Mouse (Mus musculus) midbrain, embryonic 16.5 days (tissue): ENCODE measurements around the gene Lrrn4cl. TPM values are rescaled to one million over a fixed set of nuclear protein-coding genes. Genes with fewer than 3 reads are reported as not detected.

ENCODE experiments used
- ATAC-seq: fragments of 200-750 bp; cut with Nextera tagmentation; 2 replicates; pipeline ENCODE4 v1.8.0; 2017; ENCODE audit warnings: moderate TSS enrichment
- H3K27ac ChIP-seq: fragments of 300-500 bp; sonication (generic); 2 replicates; pipeline ENCODE4 v1.5.1; 2014; ENCODE audit warnings: mild to moderate bottlenecking, low read length, mixed read lengths
- H3K27me3 ChIP-seq: fragments of 300-500 bp; sonication (generic); 2 replicates; pipeline ENCODE4 v1.6.1; 2014; ENCODE audit warnings: low read depth, low read length, mixed read lengths; ENCODE audit not compliant: control insufficient read depth, insufficient read depth
- H3K36me3 ChIP-seq: fragments of 300-500 bp; sonication (generic); 2 replicates; pipeline ENCODE4 v1.6.1; 2014; ENCODE audit warnings: mild to moderate bottlenecking, low read length, moderate library complexity, mixed read lengths; ENCODE audit not compliant: control insufficient read depth, insufficient read depth
- H3K4me1 ChIP-seq: fragments of 300-500 bp; sonication (generic); 2 replicates; pipeline ENCODE4 v1.6.1; 2014; ENCODE audit warnings: mild to moderate bottlenecking, low read length, mixed read lengths; ENCODE audit not compliant: control insufficient read depth, insufficient read depth
- H3K4me2 ChIP-seq: fragments of 300-500 bp; sonication (generic); 2 replicates; pipeline ENCODE4 v1.6.1; 2014; ENCODE audit warnings: mild to moderate bottlenecking, low read length, mixed read lengths
- H3K4me3 ChIP-seq: fragments of 300-500 bp; sonication (generic); 2 replicates; pipeline ENCODE4 v1.5.1; 2014; ENCODE audit warnings: low read depth, mild to moderate bottlenecking, low read length, moderate library complexity, mixed read lengths
- H3K9ac ChIP-seq: fragments of 300-500 bp; sonication (generic); 2 replicates; pipeline ENCODE4 v1.6.1; 2014; ENCODE audit warnings: low read depth, low read length, mixed read lengths
- H3K9me3 ChIP-seq: fragments of 300-500 bp; sonication (generic); replicated peaks from 2 replicates; pipeline ENCODE4 v1.6.1; 2014; ENCODE audit warnings: mild to moderate bottlenecking, low read length, mixed read lengths; ENCODE audit not compliant: control insufficient read depth, poor library complexity, severe bottlenecking
- WGBS: fragments of 180-500 bp; shearing (Covaris S2); extraction: QIAGEN DNeasy Blood & Tissue Kit; methylation state at CpG from one replicate; pipeline ENCODE4 v1.1.7; 2014; 5-methylcytosine and 5-hydroxymethylcytosine counted together
- polyA plus RNA-seq: library from polyadenylated mRNA; unstranded; fragments of >200 nt; fragmentation: Nextera tagmentation; extraction: Ambion mirVana; gene quantifications from 2 replicates; pipeline ENCODE4 v1.2.1, GENCODE M21; 2015

The Lrrn4cl gene
- polyA plus RNA-seq, 1 experiment from 2014 or later: 0.92 TPM

- no peaks in the 10 kb centered on the region for H3K9me3 ChIP-seq
- H3K9ac ChIP-seq: peak within 1 kb of the TSS; percentile 74
- peak within 1 kb of the TSS; percentile 97 for H3K27ac ChIP-seq
- H3K4me1 ChIP-seq: peaks cover 50% of the 10 kb centered on the region
- peak; percentile 94 for ATAC-seq
- peak within 1 kb of the TSS; percentile 99 for H3K4me3 ChIP-seq
- WGBS: 1% methylated on average over 33 of the region's 33 CpGs
- peak within 1 kb of the TSS; percentile 100 for H3K4me2 ChIP-seq
- no peaks in the 10 kb centered on the region for H3K27me3 ChIP-seq
- no peaks in the 10 kb centered on the region for H3K36me3 ChIP-seq
These were observed 31.6 kb upstream of the Lrrn4cl start, which contains the start of gene Ttc9c for GRCm38 (mm10) chr19:8818801-8819595. TSS of gene Ttc9c (minus strand) at chr19:8819333.

GRCm38 (mm10) chr19:8819596-8820423 is 30.8 kb upstream of the Lrrn4cl start, which contains the start of gene Hnrnpul2:
TSS of gene Hnrnpul2 (plus strand) at chr19:8820010.
- Histone ChIP-seq H3K36me3 (peaks cover 6% of the 10 kb centered on the region), H3K9ac (peak within 1 kb of the TSS; percentile 74), H3K4me3 (peak within 1 kb of the TSS; percentile 99), H3K4me1 (peaks cover 50% of the 10 kb centered on the region), H3K9me3 (no peaks in the 10 kb centered on the region), H3K27me3 (no peaks in the 10 kb centered on the region), H3K4me2 (peak within 1 kb of the TSS; percentile 100), H3K27ac (peak within 1 kb of the TSS; percentile 97)
- WGBS: under 1% methylated on average over 75 of the region's 83 CpGs
- peak; percentile 96 for ATAC-seq

GRCm38 (mm10) chr19:8820424-8820956 is 30.1 kb upstream of the Lrrn4cl start:
- under 1% methylated on average over 48 of the region's 48 CpGs for WGBS
- no peaks in the 10 kb centered on the region for H3K27me3 ChIP-seq
- peak overlapping the region; percentile 99 for H3K4me3 ChIP-seq
- H3K4me1 ChIP-seq: peaks cover 46% of the 10 kb centered on the region
- H3K4me2 ChIP-seq: peak overlapping the region; percentile 100
- peak overlapping the region; percentile 97 for H3K27ac ChIP-seq
- peaks cover 12% of the 10 kb centered on the region for H3K36me3 ChIP-seq
- H3K9ac ChIP-seq: peak overlapping the region; percentile 74
- ATAC-seq: peak; percentile 34
- no peaks in the 10 kb centered on the region for H3K9me3 ChIP-seq

- no peak overlapping the region for H3K27ac ChIP-seq
- H3K27me3 ChIP-seq: no peaks in the 10 kb centered on the region
- ATAC-seq: no peak
- WGBS: 2% methylated on average over 7 of the region's 7 CpGs
- H3K4me3 ChIP-seq: peak overlapping the region; percentile 99
- peak overlapping the region; percentile 74 for H3K9ac ChIP-seq
- H3K36me3 ChIP-seq: peaks cover 17% of the 10 kb centered on the region
- no peaks in the 10 kb centered on the region for H3K9me3 ChIP-seq
- H3K4me2 ChIP-seq: peak overlapping the region; percentile 100
- peaks cover 41% of the 10 kb centered on the region for H3K4me1 ChIP-seq
These were observed 29.4 kb upstream of the Lrrn4cl start for GRCm38 (mm10) chr19:8821146-8821545.

- peaks cover 26% of the 10 kb centered on the region for H3K36me3 ChIP-seq
- peak overlapping the region; percentile 100 for H3K4me2 ChIP-seq
These were observed 27.9 kb upstream of the Lrrn4cl start for GRCm38 (mm10) chr19:8822696-8823095.

GRCm38 (mm10) chr19:8829660-8830059 is 20.9 kb upstream of the Lrrn4cl start, which contains the start of gene AC129217.1:
TSS of gene AC129217.1 (plus strand) at chr19:8829773.
- Histone ChIP-seq H3K4me1 (no peaks in the 10 kb centered on the region), H3K4me2 (no peak within 1 kb of the TSS), H3K27me3 (no peaks in the 10 kb centered on the region), H3K36me3 (peaks cover 61% of the 10 kb centered on the region), H3K4me3 (no peak within 1 kb of the TSS), H3K27ac (no peak within 1 kb of the TSS), H3K9ac (no peak within 1 kb of the TSS), H3K9me3 (no peaks in the 10 kb centered on the region)
- 85% methylated on average over 8 of the region's 8 CpGs for WGBS
- ATAC-seq: no peak

More at GRCm38 (mm10) chr19:8822696-8823095, 27.9 kb upstream of the Lrrn4cl start:
- Histone ChIP-seq H3K9ac (peak overlapping the region; percentile 33; the same call in 1 of the 2 replicates), H3K9me3 (no peaks in the 10 kb centered on the region), H3K4me3 (peak overlapping the region; percentile 27), H3K27me3 (no peaks in the 10 kb centered on the region), H3K4me1 (peaks cover 29% of the 10 kb centered on the region), H3K27ac (no peak overlapping the region)
- WGBS: 53% methylated on average over 8 of the region's 8 CpGs
- no peak for ATAC-seq

GRCm38 (mm10) chr19:8830664-8831063 is 19.9 kb upstream of the Lrrn4cl start:
- Histone ChIP-seq H3K27ac (no peak overlapping the region), H3K4me1 (no peaks in the 10 kb centered on the region), H3K36me3 (peaks cover 57% of the 10 kb centered on the region), H3K4me2 (no peak overlapping the region), H3K9me3 (no peaks in the 10 kb centered on the region), H3K4me3 (no peak overlapping the region), H3K9ac (no peak overlapping the region), H3K27me3 (no peaks in the 10 kb centered on the region)
- no peak for ATAC-seq
- 89% methylated on average over 8 of the region's 8 CpGs for WGBS

GRCm38 (mm10) chr19:8831262-8831661 is 19.3 kb upstream of the Lrrn4cl start:
- H3K27me3 ChIP-seq: no peaks in the 10 kb centered on the region
- H3K4me1 ChIP-seq: no peaks in the 10 kb centered on the region
- no peak for ATAC-seq
- H3K27ac ChIP-seq: no peak overlapping the region
- 77% methylated on average over 11 of the region's 11 CpGs for WGBS
- no peak overlapping the region for H3K9ac ChIP-seq
- no peak overlapping the region for H3K4me2 ChIP-seq
- peaks cover 53% of the 10 kb centered on the region for H3K36me3 ChIP-seq
- no peak overlapping the region for H3K4me3 ChIP-seq
- H3K9me3 ChIP-seq: no peaks in the 10 kb centered on the region
